Mouse (Mus musculus) limb, embryonic 13.5 days (tissue): Measurements from ENCODE around the gene Tbx4. TPM values are rescaled to one million over a fixed set of nuclear protein-coding genes. Genes with fewer than 3 reads are reported as not detected.

ENCODE experiments used
- ATAC-seq: fragments of 200-750 bp; cut with Nextera tagmentation; 2 replicates; pipeline ENCODE4 v1.8.0; 2017; ENCODE audit warnings: low read depth, moderate number of reproducible peaks, moderate TSS enrichment; ENCODE audit not compliant: low FRiP score
- H3K27ac ChIP-seq: fragments of 300-500 bp; sonication (generic); 2 replicates; pipeline ENCODE4 v1.5.1; 2015; ENCODE audit warnings: inconsistent platforms, mild to moderate bottlenecking, moderate library complexity
- H3K27me3 ChIP-seq: fragments of 300-500 bp; sonication (generic); 2 replicates; pipeline ENCODE4 v1.6.1; 2015; ENCODE audit warnings: mild to moderate bottlenecking, inconsistent platforms
- H3K36me3 ChIP-seq: fragments of 300-500 bp; sonication (generic); 2 replicates; pipeline ENCODE4 v1.6.1; 2015; ENCODE audit warnings: inconsistent platforms, mild to moderate bottlenecking, moderate library complexity
- H3K4me1 ChIP-seq: fragments of 300-500 bp; sonication (generic); 2 replicates; pipeline ENCODE4 v1.6.1; 2015; ENCODE audit warnings: inconsistent platforms
- H3K4me2 ChIP-seq: fragments of 300-500 bp; sonication (generic); replicated peaks from 2 replicates; pipeline ENCODE4 v1.6.1; 2015; ENCODE audit warnings: inconsistent platforms, mild to moderate bottlenecking, moderate library complexity
- H3K4me3 ChIP-seq: fragments of 300-500 bp; sonication (generic); 2 replicates; pipeline ENCODE4 v1.5.1; 2015; ENCODE audit warnings: moderate library complexity, mild to moderate bottlenecking, inconsistent platforms
- H3K9ac ChIP-seq: fragments of 300-500 bp; sonication (generic); 2 replicates; pipeline ENCODE4 v1.6.1; 2015; ENCODE audit warnings: mild to moderate bottlenecking, inconsistent platforms
- H3K9me3 ChIP-seq: fragments of 300-500 bp; sonication (generic); 2 replicates; pipeline ENCODE4 v1.6.1; 2016; ENCODE audit warnings: inconsistent platforms
- WGBS: fragments of 180-500 bp; shearing (Covaris S2); methylation state at CpG from one replicate; pipeline ENCODE4 v1.1.7; 2015; 5-methylcytosine and 5-hydroxymethylcytosine counted together
- polyA plus RNA-seq: library from polyadenylated mRNA; unstranded; fragments of >200 nt; fragmentation: Nextera tagmentation; extraction: Ambion mirVana; gene quantifications from 2 replicates; pipeline ENCODE4 v1.2.1, GENCODE M21; 2015

Gene Tbx4
- polyA plus RNA-seq, 1 experiment from 2014 or later, result 25.1 TPM

DNA sequence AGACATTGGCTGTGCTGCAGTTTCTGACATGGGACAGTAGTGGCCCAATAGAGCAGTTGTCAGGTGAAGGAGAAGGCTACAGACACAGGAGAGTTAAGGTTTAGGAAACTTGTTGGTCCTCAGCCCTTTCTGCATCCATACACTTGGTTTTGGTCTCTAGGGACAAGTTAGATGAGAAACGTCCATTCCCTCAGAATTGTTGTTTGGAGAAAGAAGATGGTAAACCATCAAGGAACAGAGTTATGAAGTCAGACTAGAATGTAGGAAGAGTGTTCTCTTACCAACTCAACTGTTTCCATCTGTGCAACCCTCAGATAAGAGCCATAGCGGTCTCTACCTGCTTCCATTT lies 5.4 kb downstream of the Tbx4 start:
- 12% methylated on average over 2 of the region's 2 CpGs for WGBS

DNA sequence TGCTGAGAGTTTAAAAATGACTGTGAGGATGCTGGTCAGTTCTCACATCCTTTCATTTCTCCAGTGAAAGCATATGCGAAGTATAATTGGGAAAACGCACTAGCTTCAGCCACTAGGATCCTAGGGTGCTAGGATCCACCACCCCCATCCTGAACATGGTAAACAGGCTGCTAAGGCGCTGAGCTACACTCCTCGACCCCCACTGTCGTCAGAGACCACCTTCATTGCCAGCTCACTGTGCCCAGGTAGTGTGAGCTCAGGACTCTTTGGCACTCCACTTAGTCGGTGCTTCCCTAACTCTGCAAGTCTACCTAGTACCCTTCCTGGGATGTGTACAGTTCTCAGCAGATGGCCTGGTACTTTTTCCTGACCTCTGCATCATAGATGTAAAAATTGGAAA lies 6.5 kb downstream of the Tbx4 start:
- Histone ChIP-seq H3K4me3 (peak overlapping the region; percentile 56), H3K9me3 (no peaks in the 10 kb centered on the region), H3K9ac (peak overlapping the region; percentile 89), H3K27me3 (peaks cover 64% of the 10 kb centered on the region), H3K4me2 (peak overlapping the region; percentile 76), H3K36me3 (no peaks in the 10 kb centered on the region), H3K4me1 (peaks cover 87% of the 10 kb centered on the region), H3K27ac (no peak overlapping the region; the same call in 1 of the 2 replicates)
- 5% methylated on average over 6 of the region's 6 CpGs for WGBS
- no peak for ATAC-seq

More for the DNA sequence above, 5.4 kb downstream of the Tbx4 start:
- no peaks in the 10 kb centered on the region for H3K36me3 ChIP-seq
- no peaks in the 10 kb centered on the region for H3K9me3 ChIP-seq
- H3K9ac ChIP-seq, result peak overlapping the region; percentile 89
- peak overlapping the region; percentile 76 for H3K4me2 ChIP-seq
- ATAC-seq, result no peak
- peak overlapping the region; percentile 91 for H3K27ac ChIP-seq
- H3K27me3 ChIP-seq, result peaks cover 64% of the 10 kb centered on the region
- H3K4me1 ChIP-seq, result peaks cover 76% of the 10 kb centered on the region
- peak overlapping the region; percentile 56 for H3K4me3 ChIP-seq

DNA sequence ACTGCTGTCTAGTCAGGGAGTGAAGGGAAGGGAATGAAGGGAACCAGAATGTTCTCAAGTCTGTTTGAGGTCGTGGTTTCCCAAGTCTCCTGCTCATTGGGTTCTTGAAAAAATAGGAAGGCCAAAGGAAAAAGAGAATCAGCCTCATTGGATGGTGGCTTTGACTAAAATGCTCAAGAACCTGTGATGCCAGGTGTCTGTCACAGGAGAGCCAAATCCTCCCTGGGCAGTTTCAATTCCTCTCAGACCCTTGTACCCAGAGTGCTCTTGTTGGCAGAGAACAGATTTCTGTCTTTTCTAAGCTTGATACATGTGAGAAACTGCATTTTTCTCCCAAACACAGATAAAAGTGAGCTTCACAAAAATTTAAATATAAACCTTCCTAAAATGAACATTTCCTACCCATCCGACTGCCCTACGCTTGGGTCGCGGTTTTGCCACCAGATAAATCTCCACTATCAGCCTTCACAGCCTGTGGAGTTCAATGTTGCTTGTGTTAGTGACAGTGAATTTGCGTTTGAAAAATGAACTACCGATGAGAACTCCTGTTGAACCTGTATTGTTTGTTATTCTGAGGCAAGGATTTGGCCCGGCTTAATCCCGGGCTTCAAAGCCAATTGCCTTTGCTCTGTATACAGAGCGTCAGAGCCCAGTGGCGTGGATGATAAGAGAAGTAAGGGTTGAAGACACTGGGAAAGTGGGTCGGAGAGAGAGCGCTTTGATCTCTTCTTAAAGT lies 7.3 kb downstream of the Tbx4 start:
- H3K27me3 ChIP-seq, result peaks cover 66% of the 10 kb centered on the region
- peak overlapping the region; percentile 77 for H3K9ac ChIP-seq
- peaks cover 6% of the 10 kb centered on the region for H3K36me3 ChIP-seq
- no peaks in the 10 kb centered on the region for H3K9me3 ChIP-seq
- peak overlapping the region; percentile 93; the same call in 1 of the 2 replicates for H3K27ac ChIP-seq
- H3K4me3 ChIP-seq, result peak overlapping the region; percentile 43
- peak overlapping the region; percentile 76 for H3K4me2 ChIP-seq
- WGBS, result 14% methylated on average over 13 of the region's 13 CpGs
- no peak for ATAC-seq
- peaks cover 90% of the 10 kb centered on the region for H3K4me1 ChIP-seq

DNA sequence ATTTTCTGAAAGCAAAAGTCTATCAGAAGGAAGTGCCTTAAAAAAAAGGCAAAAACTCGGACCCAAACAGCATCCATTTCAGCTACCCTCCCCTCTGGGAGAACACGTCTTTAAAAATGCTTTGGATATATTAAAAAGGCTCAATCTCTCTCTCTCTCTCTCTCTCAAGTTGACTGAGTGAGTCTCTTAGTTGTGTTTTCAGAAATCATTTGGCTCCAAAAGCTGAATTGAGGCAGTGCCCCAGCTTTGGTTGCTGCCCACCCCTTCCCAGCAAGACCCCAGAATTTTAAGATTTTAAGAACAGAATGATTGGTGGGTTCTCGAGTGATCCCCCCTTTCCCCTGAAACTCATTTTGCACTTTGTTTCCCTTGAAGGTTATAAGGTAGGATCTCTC lies 7.9 kb downstream of the Tbx4 start:
- WGBS, result 7% methylated on average over 3 of the region's 3 CpGs
- Histone ChIP-seq H3K27ac (peak overlapping the region; percentile 93; the same call in 1 of the 2 replicates), H3K4me2 (peak overlapping the region; percentile 76), H3K4me1 (peaks cover 89% of the 10 kb centered on the region), H3K9ac (peak overlapping the region; percentile 77), H3K4me3 (peak overlapping the region; percentile 43), H3K9me3 (no peaks in the 10 kb centered on the region), H3K27me3 (peaks cover 60% of the 10 kb centered on the region), H3K36me3 (peaks cover 10% of the 10 kb centered on the region)
- no peak for ATAC-seq

DNA sequence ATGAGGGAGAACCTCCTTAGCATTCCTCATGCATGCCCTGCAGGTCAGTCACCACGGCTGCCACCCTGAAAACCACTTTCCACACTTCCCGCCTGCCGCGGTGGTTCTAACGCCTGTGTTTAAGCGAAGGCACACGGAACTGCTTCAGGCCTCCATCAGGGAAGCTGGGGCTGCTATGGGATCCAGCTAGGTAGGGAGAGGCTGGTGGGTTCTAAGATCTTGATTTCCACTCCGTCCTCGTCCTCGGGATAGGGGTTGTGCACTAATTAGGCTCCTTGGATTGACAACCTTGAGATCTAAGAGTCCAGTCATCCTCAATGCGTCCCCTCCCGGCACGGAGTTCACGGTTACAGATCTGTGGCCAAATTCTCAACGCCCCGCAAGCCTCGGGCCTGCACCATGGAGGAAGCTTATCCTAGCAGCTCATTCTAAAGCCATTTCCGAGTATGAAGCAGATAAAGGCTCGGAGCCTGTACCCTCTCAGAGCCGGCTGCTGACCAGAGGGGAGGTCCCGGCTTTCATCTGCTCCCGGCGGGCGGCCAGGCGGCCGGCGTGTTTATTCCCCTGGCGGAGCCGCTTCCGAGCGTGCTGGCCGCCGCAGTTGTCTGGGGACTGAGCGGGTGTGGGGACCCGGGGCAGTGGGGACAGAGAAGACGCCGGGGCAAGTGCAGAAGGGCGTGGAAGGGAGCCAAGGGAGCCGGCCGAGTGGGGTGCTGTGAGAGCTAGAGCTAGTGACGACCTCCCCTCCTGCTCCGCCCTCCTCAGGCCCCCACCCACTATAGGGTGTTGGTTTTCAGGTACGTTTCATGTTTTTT lies 8.7 kb downstream of the Tbx4 start:
- Histone ChIP-seq H3K4me3 (peak overlapping the region; percentile 43), H3K27ac (peak overlapping the region; percentile 93), H3K9me3 (no peaks in the 10 kb centered on the region), H3K4me1 (peaks cover 89% of the 10 kb centered on the region), H3K36me3 (peaks cover 14% of the 10 kb centered on the region), H3K4me2 (peak overlapping the region; percentile 76), H3K27me3 (peaks cover 52% of the 10 kb centered on the region), H3K9ac (peak overlapping the region; percentile 77)
- ATAC-seq, result no peak
- 1% methylated on average over 43 of the region's 43 CpGs for WGBS

DNA sequence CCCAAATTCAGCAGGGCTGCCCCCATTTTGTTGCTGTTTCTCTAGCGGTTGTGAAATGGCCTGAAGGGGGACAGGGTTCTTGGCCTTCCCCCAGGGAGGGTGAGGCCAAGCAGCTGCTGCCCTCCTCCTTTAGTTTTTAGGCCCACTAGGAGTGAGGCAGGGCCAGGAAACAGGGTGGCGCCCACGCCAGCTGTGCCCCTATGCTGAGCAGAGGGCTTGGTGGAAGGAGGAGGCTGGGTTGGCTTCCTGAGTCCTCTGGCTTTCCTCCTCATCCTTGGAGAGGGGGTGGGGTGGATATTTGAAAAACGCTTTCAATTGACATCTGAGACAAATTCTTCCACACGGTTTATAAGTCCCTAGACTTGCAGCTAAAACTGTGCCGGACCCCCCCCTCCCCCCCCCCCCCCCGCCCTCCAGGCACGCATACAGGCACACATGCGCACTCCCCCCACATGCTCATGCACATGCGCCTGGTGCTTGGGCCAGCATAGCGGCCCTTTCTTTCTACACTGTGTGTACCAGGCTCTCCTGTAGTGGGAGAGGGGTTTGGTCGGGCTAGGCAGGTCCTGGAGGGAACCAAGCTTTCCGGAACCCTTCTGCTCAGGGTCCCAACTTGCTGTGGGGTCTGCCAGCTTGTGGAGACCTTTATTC lies 10.2 kb downstream of the Tbx4 start:
- peak overlapping the region; percentile 43 for H3K4me3 ChIP-seq
- peaks cover 38% of the 10 kb centered on the region for H3K27me3 ChIP-seq
- 6% methylated on average over 11 of the region's 13 CpGs for WGBS
- ATAC-seq, result peak; percentile 90
- no peaks in the 10 kb centered on the region for H3K9me3 ChIP-seq
- H3K4me2 ChIP-seq, result peak overlapping the region; percentile 76
- peak overlapping the region; percentile 58 for H3K9ac ChIP-seq
- H3K36me3 ChIP-seq, result peaks cover 29% of the 10 kb centered on the region
- peak overlapping the region; percentile 93 for H3K27ac ChIP-seq
- peaks cover 82% of the 10 kb centered on the region for H3K4me1 ChIP-seq

DNA sequence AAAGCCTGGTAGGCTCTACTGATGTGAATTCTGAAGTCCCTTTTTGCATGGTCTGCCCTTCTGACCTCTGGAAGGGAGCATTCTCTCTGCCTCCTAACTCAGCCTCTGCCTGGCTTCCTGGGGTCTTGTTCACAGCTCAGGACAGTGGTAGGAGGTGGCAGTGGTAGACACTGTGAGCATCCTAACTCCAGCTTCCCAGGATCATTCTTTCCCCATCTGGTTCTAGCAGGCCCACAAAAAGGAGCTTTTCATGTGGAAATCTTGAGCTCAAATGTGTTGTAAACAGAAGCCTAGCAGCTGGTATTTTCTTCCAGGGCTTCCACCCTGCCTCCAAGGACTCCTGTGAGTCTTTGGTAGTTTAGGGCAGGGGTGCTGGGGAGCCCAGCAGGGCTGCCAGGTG lies 14.1 kb downstream of the Tbx4 start:
- H3K9ac ChIP-seq, result no peak overlapping the region
- no peak for ATAC-seq
- no peak overlapping the region for H3K27ac ChIP-seq
- 0 out of 2 replicates have a peak, but pooled peaks cover 14% of the 10 kb centered on the region for H3K27me3 ChIP-seq
- H3K4me2 ChIP-seq, result no peak overlapping the region
- H3K9me3 ChIP-seq, result no peaks in the 10 kb centered on the region
- H3K4me3 ChIP-seq, result no peak overlapping the region
- peaks cover 67% of the 10 kb centered on the region for H3K36me3 ChIP-seq
- H3K4me1 ChIP-seq, result peaks cover 44% of the 10 kb centered on the region

DNA sequence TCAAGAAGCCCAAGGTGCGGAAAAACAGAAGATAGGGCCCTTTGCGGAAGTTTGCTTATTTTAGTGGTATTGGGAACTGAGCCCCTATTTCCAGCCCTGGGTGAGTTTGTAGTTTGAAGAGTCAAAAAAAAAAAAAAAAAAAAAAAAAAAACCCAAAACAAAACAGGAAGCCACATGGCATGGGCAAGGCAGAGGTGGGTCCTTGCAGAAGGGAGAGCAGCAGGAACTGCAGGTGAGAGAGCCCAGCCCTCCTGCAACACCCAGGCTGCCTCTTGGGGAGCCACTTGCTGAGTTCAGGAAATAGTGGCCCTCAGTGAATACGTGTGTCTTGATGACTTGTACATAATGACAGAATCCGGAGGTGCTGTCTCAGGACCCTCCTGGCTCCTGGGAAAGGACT lies 23.3 kb downstream of the Tbx4 start:
- H3K4me2 ChIP-seq, result peak overlapping the region; percentile 35
- no peak overlapping the region for H3K4me3 ChIP-seq
- ATAC-seq, result no peak
- no peaks in the 10 kb centered on the region for H3K27me3 ChIP-seq
- WGBS, result 48% methylated on average over 4 of the region's 4 CpGs
- H3K4me1 ChIP-seq, result peaks cover 66% of the 10 kb centered on the region
- H3K36me3 ChIP-seq, result peaks cover 97% of the 10 kb centered on the region
- H3K27ac ChIP-seq, result peak overlapping the region; percentile 49; the same call in 1 of the 2 replicates
- no peak overlapping the region; the same call in 1 of the 2 replicates for H3K9ac ChIP-seq
- no peaks in the 10 kb centered on the region for H3K9me3 ChIP-seq

DNA sequence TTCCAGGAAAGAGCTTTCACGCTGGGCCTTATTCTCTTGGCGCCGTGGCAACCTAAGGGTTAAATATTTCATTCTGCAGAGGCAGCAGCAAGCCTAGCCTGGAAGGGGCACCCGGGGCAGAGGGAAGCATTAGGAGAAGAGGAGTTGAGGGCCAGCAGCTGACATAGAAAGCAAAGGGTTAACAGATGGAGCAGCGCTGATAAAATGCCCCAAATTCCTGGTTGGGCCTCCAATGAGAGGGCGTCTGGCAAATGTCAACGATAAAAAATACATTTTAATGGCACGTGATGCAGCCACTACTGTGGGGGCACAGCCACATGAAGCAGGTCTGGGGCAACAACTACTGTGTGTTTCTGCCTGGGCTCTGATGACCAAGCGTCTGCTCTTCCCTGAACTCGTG lies 23.9 kb downstream of the Tbx4 start:
- ATAC-seq, result 0 out of 2 replicates have a peak, but pooled peaks have one; percentile 38
- Histone ChIP-seq H3K27ac (peak overlapping the region; percentile 49; the same call in 1 of the 2 replicates), H3K4me1 (peaks cover 70% of the 10 kb centered on the region), H3K4me3 (no peak overlapping the region), H3K9me3 (no peaks in the 10 kb centered on the region), H3K4me2 (peak overlapping the region; percentile 35), H3K9ac (peak overlapping the region; percentile 46; the same call in 1 of the 2 replicates), H3K27me3 (no peaks in the 10 kb centered on the region), H3K36me3 (peaks cover 97% of the 10 kb centered on the region)
- 15% methylated on average over 10 of the region's 10 CpGs for WGBS

DNA sequence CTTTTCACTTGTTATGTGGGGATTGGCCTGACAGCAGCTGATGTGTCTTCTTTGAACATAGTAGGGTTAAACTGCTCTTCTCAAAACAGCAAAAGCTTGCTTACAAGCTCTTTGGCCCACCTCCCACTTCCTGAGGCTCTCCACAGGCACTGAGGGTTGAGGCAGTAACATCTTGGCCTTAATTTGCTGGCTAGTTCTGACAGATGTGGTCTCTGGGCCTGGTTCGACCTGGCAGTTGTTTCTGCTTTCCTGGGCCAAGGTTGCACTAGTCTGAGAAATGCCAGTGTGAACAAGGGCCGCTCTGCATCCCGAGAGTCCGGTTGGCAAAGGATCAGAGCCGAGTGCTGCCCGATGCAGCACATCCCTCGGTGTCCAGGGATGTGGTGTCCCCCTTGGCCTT lies 27.3 kb downstream of the Tbx4 start:
- ATAC-seq, result no peak
- 89% methylated on average over 7 of the region's 7 CpGs for WGBS
- Histone ChIP-seq H3K9ac (no peak overlapping the region), H3K27ac (no peak overlapping the region), H3K4me3 (no peak overlapping the region), H3K4me2 (no peak overlapping the region), H3K27me3 (no peaks in the 10 kb centered on the region), H3K36me3 (peaks cover 72% of the 10 kb centered on the region), H3K4me1 (peaks cover 89% of the 10 kb centered on the region), H3K9me3 (no peaks in the 10 kb centered on the region)

DNA sequence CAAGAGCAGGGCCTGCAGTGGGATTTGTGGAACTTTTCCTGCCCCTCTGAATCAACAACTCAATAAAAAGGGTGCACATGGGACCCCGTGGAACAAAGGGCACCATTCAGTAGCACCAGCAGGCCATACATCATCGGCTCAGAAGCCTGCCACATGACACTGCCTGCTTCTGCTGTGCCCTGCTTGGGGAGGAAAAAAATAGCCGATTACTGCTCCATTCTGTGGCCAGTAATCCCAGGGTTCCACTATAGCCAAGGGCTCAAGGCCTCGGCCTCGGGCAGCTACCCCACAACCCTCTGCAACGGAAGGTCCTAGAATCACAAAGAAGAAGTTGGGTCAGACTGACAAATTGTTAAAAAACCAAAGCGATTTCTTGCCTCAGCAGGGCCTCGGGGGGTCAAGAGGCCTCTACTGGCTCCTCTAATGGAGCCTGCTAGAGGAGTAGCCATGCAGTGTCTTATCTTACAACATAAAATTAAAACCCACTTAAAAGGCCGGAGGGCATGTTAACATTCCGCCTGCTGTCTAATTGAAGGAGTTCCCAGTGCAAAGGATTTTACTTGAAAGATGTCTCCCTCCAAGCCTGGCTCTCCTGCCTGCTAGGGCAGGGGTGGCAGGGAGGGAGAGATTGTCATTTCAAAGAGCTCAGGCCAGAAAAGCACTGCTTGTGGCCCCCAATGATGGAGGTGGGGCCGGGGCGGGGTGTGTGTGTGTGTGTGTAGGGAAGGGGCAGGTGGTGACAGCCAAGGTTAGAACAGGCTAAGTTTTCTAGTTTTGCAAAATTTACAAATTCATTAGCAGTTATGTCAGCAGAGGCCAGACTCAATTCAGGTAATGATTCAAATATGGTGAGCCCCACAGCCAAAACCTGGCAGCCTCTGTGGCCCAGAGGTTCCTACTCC lies 31.1 kb downstream of the Tbx4 start:
- Histone ChIP-seq H3K27me3 (no peaks in the 10 kb centered on the region), H3K9me3 (no peaks in the 10 kb centered on the region), H3K4me2 (peak overlapping the region; percentile 40), H3K4me3 (no peak overlapping the region), H3K36me3 (peaks cover 37% of the 10 kb centered on the region), H3K27ac (peak overlapping the region; percentile 87), H3K9ac (peak overlapping the region; percentile 35), H3K4me1 (peaks cover 64% of the 10 kb centered on the region)
- peak; percentile 71 for ATAC-seq
- WGBS, result 10% methylated on average over 12 of the region's 12 CpGs
